In the genomic region with DNA sequence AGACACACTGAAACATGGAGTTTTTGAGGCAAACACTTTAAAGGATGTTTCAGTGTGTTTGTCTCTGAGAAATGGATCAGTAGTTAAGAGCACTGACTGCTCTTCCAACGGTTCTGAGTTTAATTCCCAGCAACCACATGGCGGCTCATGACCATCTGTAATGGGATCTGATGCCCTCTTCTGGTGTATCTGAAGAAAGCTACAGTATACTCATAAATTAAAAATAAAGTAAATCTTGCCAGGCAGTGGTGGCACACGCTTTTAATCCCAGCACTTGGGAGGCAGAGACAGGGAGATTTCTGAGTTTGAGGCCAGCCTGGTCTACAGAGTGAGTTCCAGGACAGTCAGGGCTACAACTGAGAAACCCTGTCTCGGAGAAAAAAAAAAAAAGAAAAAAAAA, we compare ENCODE assay signal across 13 mouse cellular contexts. TPM values are rescaled to one million over a fixed set of nuclear protein-coding genes. Genes with fewer than 3 reads are reported as not detected.
DNase-seq lines count a peak whose midpoint lies in the region; ATAC-seq and TF ChIP-seq lines count a peak whose summit lies in the region.
"Not testable (repeated sequence)": the region's sequence is repeated elsewhere in the genome, so short reads cannot be mapped to it uniquely, and the experiment has no call there.
"Had no signal": no experiment of that assay in that cellular context is flagged by ENCODE, and none has a peak within 500 bp of the region (broad histone marks: within the 10 kb centered on the region; RNA-seq: fewer than 3 reads in every experiment).

No protein-coding gene starts in this region.

- H3K4me3 ChIP-seq in heart, embryonic 10.5 days; kidney, postnatal 0 days (replicated peaks; ENCODE audit: low read depth, low read length); lung, embryonic 14.5 days (ENCODE audit: low read depth, low read length); midbrain, postnatal 0 days (ENCODE audit: low read depth, low read length): not testable (repeated sequence)

- CTCF ChIA-PET in Patski (lab: Charles Lee), result not testable (repeated sequence)

- not testable (repeated sequence) for H3K4me1 ChIP-seq in heart, embryonic 10.5 days; kidney, postnatal 0 days (replicated peaks; ENCODE audit: insufficient read depth, low read length); lung, embryonic 14.5 days (ENCODE audit: insufficient read depth); midbrain, postnatal 0 days (ENCODE audit: insufficient read depth, low read length)

- not testable (repeated sequence) for H3K27ac ChIP-seq in heart, embryonic 10.5 days; kidney, postnatal 0 days; lung, embryonic 14.5 days (ENCODE audit: low read depth); midbrain, postnatal 0 days (ENCODE audit: low read depth, low read length)

- H3K4me2 ChIP-seq in kidney, postnatal 0 days (ENCODE audit: low read length); lung, embryonic 14.5 days; midbrain, postnatal 0 days (ENCODE audit: low read depth, low read length, poor library complexity, severe bottlenecking): not testable (repeated sequence)

- POLR2A ChIA-PET in Patski (lab: Charles Lee), result not testable (repeated sequence)

- WGBS in heart, embryonic 10.5 days, result 64% methylated on average over 4 of the region's 4 CpGs
- 73% methylated on average over 4 of the region's 4 CpGs for WGBS in kidney, postnatal 0 days
- WGBS in lung, embryonic 14.5 days, result 67% methylated on average over 4 of the region's 4 CpGs
- WGBS in midbrain, postnatal 0 days, result 75% methylated on average over 4 of the region's 4 CpGs

- TF ChIP-seq CTCF in Patski (IDR thresholded peaks at IDR 0.05), result peak; percentile 53
- TF ChIP-seq CTCF in kidney, postnatal 0 days (IDR thresholded peaks at IDR 0.05; ENCODE audit: low read depth), result 0 out of 2 replicates have a peak, but pooled peaks have one; percentile 6
- 0 out of 2 replicates have a peak, but pooled peaks have one; percentile 3 for TF ChIP-seq CTCF in lung, embryonic 14.5 days (IDR thresholded peaks at IDR 0.05; ENCODE audit: low read depth)
- peak; percentile 16; the same call in 1 of the 2 replicates for TF ChIP-seq CTCF in midbrain, postnatal 0 days (IDR thresholded peaks at IDR 0.05)

- H3K36me3 ChIP-seq in heart, embryonic 10.5 days; kidney, postnatal 0 days (ENCODE audit: insufficient read depth, low read length); lung, embryonic 14.5 days (ENCODE audit: insufficient read depth); midbrain, postnatal 0 days (ENCODE audit: insufficient read depth, low read length): not testable (repeated sequence)

- H3K9ac ChIP-seq in kidney, postnatal 0 days (ENCODE audit: low read depth, low read length); lung, embryonic 14.5 days; midbrain, postnatal 0 days (replicated peaks; ENCODE audit: low read length, poor library complexity, severe bottlenecking): not testable (repeated sequence)

- H3K9me3 ChIP-seq in heart, embryonic 10.5 days; kidney, postnatal 0 days (replicated peaks; ENCODE audit: low read length); lung, embryonic 14.5 days (ENCODE audit: low read depth, low read length); midbrain, postnatal 0 days (ENCODE audit: low read length): not testable (repeated sequence)

- in situ Hi-C loops in Patski (cut with MboI; ENCODE audit: low pct_unique_long_range_greater_than_20kb), result not testable (repeated sequence)

- H3K27me3 ChIP-seq in Patski; heart, embryonic 10.5 days (ENCODE audit: insufficient read depth, poor library complexity, severe bottlenecking); kidney, postnatal 0 days (ENCODE audit: insufficient read depth, low read length); lung, embryonic 14.5 days (ENCODE audit: insufficient read depth, low read length); midbrain, postnatal 0 days (ENCODE audit: insufficient read depth, low read length): not testable (repeated sequence)

- peak; percentile 11 for DNase-seq in ES-CJ7 (ENCODE audit: low read depth, low spot score)
- DNase-seq in Patski (ENCODE audit: low read depth, low spot score); kidney, postnatal 0 days (ENCODE audit: low spot score); lung, embryonic 14.5 days; midbrain, postnatal 0 days (ENCODE audit: low spot score): not testable (repeated sequence)
- peak; percentile 14 for DNase-seq in ZHBTc4 (ENCODE audit: low read depth, low spot score)
- DNase-seq in heart, adult 11 months, result peak; percentile 72
- peak; percentile 1 for DNase-seq in heart, embryonic 10.5 days (ENCODE audit: low spot score)

- ATAC-seq in Patski; kidney, postnatal 0 days (replicated peaks; ENCODE audit: low FRiP score, low read depth); lung, embryonic 14.5 days (ENCODE audit: insufficient read depth); midbrain, postnatal 0 days (ENCODE audit: low FRiP score): not testable (repeated sequence)

RNA-seq across cellular contexts. Expression of gene Irx2, which starts 54.5 kb away (rescaled TPM):
- polyA plus RNA-seq in Patski (2021), result 57.8 TPM
- polyA plus RNA-seq in heart, embryonic 10.5 days (2016; fragmentation: Nextera tagmentation; extraction: Ambion mirVana), result 10.1 and 12.8 TPM in 2 replicates
- polyA plus RNA-seq in kidney, postnatal 0 days (2015; fragmentation: Nextera tagmentation; extraction: Ambion mirVana), result 10.7 and 12.2 TPM in 2 replicates
- 32.5 and 38.7 TPM in 2 replicates for polyA plus RNA-seq in lung, embryonic 14.5 days (2014; fragmentation: Nextera tagmentation; extraction: Ambion mirVana)
- total RNA-seq in midbrain, postnatal 0 days (2014; rRNA removed), result 68.5 and 76.4 TPM in 2 replicates
- 21.2 and 26.5 TPM in 2 replicates for polyA plus RNA-seq in midbrain, postnatal 0 days (2015; fragmentation: Nextera tagmentation; extraction: Ambion mirVana)
- total RNA-seq: CH12.LX; common myeloid progenitor, adult 5-6 weeks; MEL had no signal
- polyA plus RNA-seq: CD4-positive, CD25-positive, alpha-beta regulatory T cell, adult 4 months; erythroblast, embryonic 14.5 days had no signal

Comparison
In these comparisons a context has a peak if more than half of its experiments do, and no peak if none do; other contexts are left out.
1. CTCF ChIP-seq: peak in every context shown above with its lines; median percentile 53 in Patski; 16 in midbrain, postnatal 0 days; 6 in kidney, postnatal 0 days; 3 in lung, embryonic 14.5 days.